Mouse (Mus musculus) intestine, embryonic 15.5 days (tissue): ENCODE data around the gene Tcf25. TPM values are rescaled to one million over a fixed set of nuclear protein-coding genes. Genes with fewer than 3 reads are reported as not detected.

Source experiments
- ATAC-seq: fragments of 200-750 bp; cut with Nextera tagmentation; 2 replicates; pipeline ENCODE4 v1.8.0; 2017; ENCODE audit warnings: moderate TSS enrichment, moderate library complexity
- H3K27ac ChIP-seq: fragments of 300-500 bp; sonication (generic); 2 replicates; pipeline ENCODE4 v1.5.1; 2015; ENCODE audit warnings: mild to moderate bottlenecking, inconsistent platforms
- H3K27me3 ChIP-seq: fragments of 300-500 bp; sonication (generic); replicated peaks from 2 replicates; pipeline ENCODE4 v1.6.1; 2015; ENCODE audit warnings: inconsistent platforms
- H3K36me3 ChIP-seq: fragments of 300-500 bp; sonication (generic); 2 replicates; pipeline ENCODE4 v1.6.1; 2015; ENCODE audit warnings: inconsistent platforms
- H3K4me1 ChIP-seq: fragments of 300-500 bp; sonication (generic); replicated peaks from 2 replicates; pipeline ENCODE4 v1.6.1; 2015; ENCODE audit warnings: inconsistent platforms
- H3K4me2 ChIP-seq: fragments of 300-500 bp; sonication (generic); replicated peaks from 2 replicates; pipeline ENCODE4 v1.6.1; 2015; ENCODE audit warnings: mild to moderate bottlenecking, inconsistent platforms
- H3K4me3 ChIP-seq: fragments of 300-500 bp; sonication (generic); replicated peaks from 2 replicates; pipeline ENCODE4 v1.5.1; 2015; ENCODE audit warnings: inconsistent platforms
- H3K9ac ChIP-seq: fragments of 300-500 bp; sonication (generic); 2 replicates; pipeline ENCODE4 v1.6.1; 2015; ENCODE audit warnings: inconsistent platforms
- H3K9me3 ChIP-seq: fragments of 300-500 bp; sonication (generic); 2 replicates; pipeline ENCODE4 v1.6.1; 2016; ENCODE audit warnings: inconsistent platforms
- WGBS: fragments of 180-500 bp; shearing (Covaris S2); methylation state at CpG from one replicate; pipeline ENCODE4 v1.1.7; 2015; 5-methylcytosine and 5-hydroxymethylcytosine counted together
- polyA plus RNA-seq: library from polyadenylated mRNA; unstranded; fragments of >200 nt; fragmentation: Nextera tagmentation; extraction: Ambion mirVana; gene quantifications from 2 replicates; pipeline ENCODE4 v1.2.1, GENCODE M21; 2015

Gene Tcf25
- polyA plus RNA-seq, 1 experiment from 2014 or later, result 170 TPM

DNA sequence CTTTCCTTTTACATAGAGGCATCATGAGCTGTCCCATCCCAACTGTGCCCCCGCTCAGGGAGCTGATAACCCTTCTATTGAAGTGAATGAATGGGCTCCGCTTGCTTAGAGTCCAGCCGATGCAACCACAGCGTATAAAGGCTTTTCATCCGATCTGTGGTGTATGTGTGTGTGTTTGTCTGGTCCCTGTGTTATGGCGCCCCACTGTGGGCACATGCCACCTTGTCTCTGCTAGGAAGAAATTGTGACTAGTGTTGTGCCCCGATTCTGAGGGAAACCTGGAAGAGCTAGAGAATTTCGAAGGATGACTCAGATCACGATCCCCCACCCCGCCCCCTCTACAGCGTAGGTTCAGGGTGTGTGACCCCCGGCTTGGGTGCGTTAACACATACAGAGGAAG, 20.8 kb upstream of the Tcf25 start:
- WGBS, result 58% methylated on average over 13 of the region's 13 CpGs

DNA sequence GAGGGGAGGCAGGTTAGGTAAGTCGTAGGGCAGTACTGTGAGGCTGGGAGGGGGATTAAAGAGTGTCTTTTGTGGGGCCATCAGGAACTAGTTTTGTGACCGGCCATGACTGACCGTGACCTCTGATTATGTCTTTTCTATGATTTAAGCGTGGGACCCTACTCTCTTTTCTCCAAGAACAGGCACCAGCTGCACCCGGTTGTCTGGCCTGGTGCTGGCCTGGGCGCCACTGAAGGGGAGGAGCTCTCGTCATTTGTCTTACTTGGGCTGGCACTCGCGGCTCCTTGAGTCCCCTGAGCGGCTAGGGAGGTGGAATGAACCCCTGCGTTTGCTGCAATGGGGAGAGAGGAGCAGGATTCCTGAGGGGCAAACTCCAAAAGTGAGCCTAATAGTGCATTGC, 20.3 kb upstream of the Tcf25 start:
- 49% methylated on average over 11 of the region's 11 CpGs for WGBS
- H3K36me3 ChIP-seq, result no peaks in the 10 kb centered on the region
- H3K9me3 ChIP-seq, result no peaks in the 10 kb centered on the region
- H3K27ac ChIP-seq, result no peak overlapping the region
- no peak overlapping the region for H3K4me2 ChIP-seq
- H3K4me1 ChIP-seq, result peaks cover 1% of the 10 kb centered on the region; the same call in 1 of the 2 replicates
- no peak for ATAC-seq
- 0 out of 2 replicates have a peak, but pooled peaks cover 4% of the 10 kb centered on the region for H3K27me3 ChIP-seq
- H3K9ac ChIP-seq, result no peak overlapping the region
- no peak overlapping the region for H3K4me3 ChIP-seq

More for the DNA sequence above, 20.8 kb upstream of the Tcf25 start:
- ATAC-seq, result peak; percentile 63; the same call in 1 of the 2 replicates
- Histone ChIP-seq H3K27ac (no peak overlapping the region), H3K4me3 (no peak overlapping the region), H3K27me3 (0 out of 2 replicates have a peak, but pooled peaks cover 4% of the 10 kb centered on the region), H3K36me3 (no peaks in the 10 kb centered on the region), H3K9me3 (no peaks in the 10 kb centered on the region), H3K4me2 (no peak overlapping the region), H3K4me1 (peaks cover 4% of the 10 kb centered on the region; the same call in 1 of the 2 replicates), H3K9ac (no peak overlapping the region)

DNA sequence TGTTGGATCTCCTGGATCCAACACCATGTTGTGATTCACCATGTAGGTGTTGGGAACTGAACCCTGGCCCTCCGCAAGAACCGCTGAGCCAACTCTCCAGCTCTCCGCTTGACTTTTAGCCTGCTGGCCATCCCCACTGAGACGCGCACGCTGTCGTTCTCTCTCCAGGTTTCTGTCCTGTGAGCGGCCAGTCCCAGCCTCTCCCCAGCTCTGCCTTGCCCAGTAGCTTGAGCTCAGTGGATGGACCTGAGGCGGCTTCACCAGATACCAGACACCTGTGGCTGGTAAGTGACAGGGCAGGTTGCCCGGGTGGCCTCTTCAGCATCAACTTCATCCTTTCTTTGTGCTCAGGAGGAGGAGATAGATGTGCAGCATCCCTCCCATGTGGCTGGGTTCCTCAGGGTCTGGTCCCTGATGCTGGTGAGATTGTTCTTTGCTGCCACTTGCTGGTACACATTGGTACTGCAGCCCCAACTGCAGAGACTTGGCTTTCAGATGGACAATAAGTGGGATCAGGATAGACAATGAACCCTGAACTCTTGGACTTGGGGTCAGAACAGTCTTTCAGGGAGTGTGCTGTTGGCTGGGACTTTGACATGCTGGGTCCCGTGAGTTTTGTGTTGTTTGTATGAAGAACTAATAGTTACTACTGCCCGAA, 12.3 kb upstream of the Tcf25 start:
- no peaks in the 10 kb centered on the region for H3K36me3 ChIP-seq
- no peak overlapping the region for H3K9ac ChIP-seq
- H3K4me3 ChIP-seq, result no peak overlapping the region
- no peaks in the 10 kb centered on the region for H3K9me3 ChIP-seq
- no peaks in the 10 kb centered on the region for H3K4me1 ChIP-seq
- 41% methylated on average over 12 of the region's 12 CpGs for WGBS
- H3K4me2 ChIP-seq, result no peak overlapping the region
- no peak overlapping the region for H3K27ac ChIP-seq
- no peaks in the 10 kb centered on the region for H3K27me3 ChIP-seq
- ATAC-seq, result peak; percentile 51

DNA sequence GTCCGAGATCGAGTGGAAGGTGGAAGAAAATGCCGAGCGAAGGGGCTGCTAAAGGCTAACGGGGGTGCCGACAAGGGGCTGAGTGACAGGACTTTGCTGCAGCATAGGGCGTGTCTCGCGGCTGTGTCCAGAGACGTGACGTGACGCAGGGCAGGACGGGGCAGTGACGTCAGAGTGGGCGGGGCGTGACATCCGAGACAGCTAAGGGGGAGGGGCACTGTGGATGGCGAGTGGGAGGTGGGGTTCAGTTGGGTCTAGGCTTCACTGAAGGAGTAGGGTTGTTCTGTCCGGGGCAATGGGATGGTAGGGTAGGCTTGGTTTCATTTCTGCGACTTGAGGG, 656 bp downstream of the Tcf25 start:
- Histone ChIP-seq H3K4me1 (peaks cover 9% of the 10 kb centered on the region; the same call in 1 of the 2 replicates), H3K27me3 (no peaks in the 10 kb centered on the region), H3K9me3 (no peaks in the 10 kb centered on the region), H3K9ac (peak overlapping the region; percentile 88), H3K4me3 (peak overlapping the region; percentile 88), H3K4me2 (peak overlapping the region; percentile 88), H3K36me3 (peaks cover 3% of the 10 kb centered on the region; the same call in 1 of the 2 replicates), H3K27ac (peak overlapping the region; percentile 97)
- WGBS, result 0% methylated on average over 20 of the region's 20 CpGs
- peak; percentile 86 for ATAC-seq

DNA sequence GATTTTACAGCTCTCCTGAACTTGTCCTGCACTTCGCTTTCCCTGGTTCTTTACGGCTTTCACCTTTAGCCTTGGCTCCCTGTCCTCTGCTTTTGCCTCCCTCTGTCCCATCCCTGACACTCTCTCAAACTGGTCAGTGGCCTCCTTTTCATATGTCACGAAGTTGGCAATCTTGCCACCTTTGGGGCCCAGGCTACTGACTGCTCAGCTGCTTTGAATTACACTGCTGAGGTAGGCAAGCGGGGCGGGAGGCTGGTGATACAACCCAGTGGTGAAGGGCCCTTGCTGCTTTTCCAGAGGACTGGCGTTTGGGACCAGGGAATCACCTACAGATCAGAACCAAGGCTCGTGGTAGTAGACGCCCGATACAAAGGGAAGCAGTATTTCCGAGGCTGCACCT, 2.1 kb downstream of the Tcf25 start:
- 86% methylated on average over 10 of the region's 10 CpGs for WGBS
- Histone ChIP-seq H3K4me3 (no peak overlapping the region), H3K27ac (no peak overlapping the region)

DNA sequence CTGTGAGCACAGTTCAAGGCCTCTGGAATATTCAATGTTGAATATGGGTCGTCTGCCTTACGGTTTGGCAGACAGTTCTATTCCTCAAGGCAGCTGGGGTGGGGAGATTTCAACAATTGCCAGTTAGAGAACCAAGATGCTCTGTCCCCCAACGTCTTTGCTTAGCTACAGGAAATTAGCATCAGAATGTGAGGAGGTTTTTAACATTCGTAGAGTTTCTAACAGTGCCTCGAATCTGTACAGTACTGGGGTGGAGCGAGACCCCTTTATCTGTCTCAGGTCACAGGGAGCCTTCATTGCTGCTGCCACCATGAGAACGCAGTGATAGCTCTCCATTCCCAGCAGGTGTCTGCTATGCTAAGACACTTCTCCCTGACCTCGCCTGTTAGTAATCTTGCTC, 2.6 kb downstream of the Tcf25 start:
- Histone ChIP-seq H3K9ac (no peak overlapping the region), H3K27me3 (no peaks in the 10 kb centered on the region), H3K9me3 (no peaks in the 10 kb centered on the region), H3K4me1 (peaks cover 9% of the 10 kb centered on the region; the same call in 1 of the 2 replicates), H3K36me3 (peaks cover 6% of the 10 kb centered on the region), H3K4me2 (no peak overlapping the region), H3K4me3 (no peak overlapping the region), H3K27ac (no peak overlapping the region)
- 77% methylated on average over 8 of the region's 8 CpGs for WGBS
- ATAC-seq, result no peak

More for the DNA sequence above, 2.1 kb downstream of the Tcf25 start:
- H3K4me2 ChIP-seq, result no peak overlapping the region
- peaks cover 9% of the 10 kb centered on the region; the same call in 1 of the 2 replicates for H3K4me1 ChIP-seq
- ATAC-seq, result no peak
- no peaks in the 10 kb centered on the region for H3K9me3 ChIP-seq
- H3K27me3 ChIP-seq, result no peaks in the 10 kb centered on the region
- peaks cover 6% of the 10 kb centered on the region for H3K36me3 ChIP-seq
- H3K9ac ChIP-seq, result no peak overlapping the region

DNA sequence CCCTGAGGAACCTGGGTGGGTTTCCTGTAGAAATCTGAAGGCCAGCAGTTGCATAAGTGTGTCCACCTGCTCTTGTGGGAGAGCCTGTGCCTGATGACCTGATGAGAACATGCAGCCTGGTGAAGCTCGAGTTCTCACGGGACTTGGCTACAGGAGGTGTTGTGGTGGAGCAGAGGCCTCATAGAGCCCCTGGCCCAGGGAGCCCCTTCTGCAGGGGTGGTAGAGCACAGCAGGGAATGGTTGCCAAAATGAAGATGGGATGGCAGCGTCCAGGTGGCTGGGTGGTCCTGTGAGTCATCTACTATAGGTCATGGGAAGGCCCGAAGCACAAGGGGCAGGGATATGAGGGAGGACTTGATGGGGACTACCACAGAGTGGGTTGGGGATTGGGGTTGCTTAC, 8.2 kb downstream of the Tcf25 start:
- no peak for ATAC-seq
- peaks cover 40% of the 10 kb centered on the region for H3K36me3 ChIP-seq
- H3K4me3 ChIP-seq, result no peak overlapping the region
- H3K4me2 ChIP-seq, result no peak overlapping the region
- no peaks in the 10 kb centered on the region for H3K9me3 ChIP-seq
- no peak overlapping the region for H3K27ac ChIP-seq
- 92% methylated on average over 4 of the region's 4 CpGs for WGBS
- H3K27me3 ChIP-seq, result no peaks in the 10 kb centered on the region
- H3K4me1 ChIP-seq, result no peaks in the 10 kb centered on the region
- no peak overlapping the region for H3K9ac ChIP-seq

DNA sequence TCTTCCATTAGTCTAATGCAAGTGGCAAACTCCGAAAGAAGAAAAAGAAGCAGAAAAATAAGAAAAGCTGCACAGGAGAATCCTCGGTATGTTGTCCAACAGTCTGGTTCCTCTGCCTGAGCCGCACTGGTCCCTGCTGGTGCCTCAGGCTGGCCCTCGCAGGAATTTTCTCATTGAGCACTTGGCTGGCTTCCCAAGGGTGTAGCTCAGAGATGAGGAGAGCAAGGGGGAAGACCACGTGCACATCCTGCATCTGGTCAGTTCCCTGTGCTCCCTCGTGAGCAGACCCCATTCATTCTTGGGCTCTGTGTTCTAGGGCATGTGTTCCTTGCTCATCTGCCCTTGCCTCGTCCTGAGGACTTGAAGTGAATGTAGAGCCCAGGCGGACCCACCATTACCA, 9.0 kb downstream of the Tcf25 start:
- WGBS, result 80% methylated on average over 8 of the region's 8 CpGs
- H3K4me1 ChIP-seq, result no peaks in the 10 kb centered on the region

DNA sequence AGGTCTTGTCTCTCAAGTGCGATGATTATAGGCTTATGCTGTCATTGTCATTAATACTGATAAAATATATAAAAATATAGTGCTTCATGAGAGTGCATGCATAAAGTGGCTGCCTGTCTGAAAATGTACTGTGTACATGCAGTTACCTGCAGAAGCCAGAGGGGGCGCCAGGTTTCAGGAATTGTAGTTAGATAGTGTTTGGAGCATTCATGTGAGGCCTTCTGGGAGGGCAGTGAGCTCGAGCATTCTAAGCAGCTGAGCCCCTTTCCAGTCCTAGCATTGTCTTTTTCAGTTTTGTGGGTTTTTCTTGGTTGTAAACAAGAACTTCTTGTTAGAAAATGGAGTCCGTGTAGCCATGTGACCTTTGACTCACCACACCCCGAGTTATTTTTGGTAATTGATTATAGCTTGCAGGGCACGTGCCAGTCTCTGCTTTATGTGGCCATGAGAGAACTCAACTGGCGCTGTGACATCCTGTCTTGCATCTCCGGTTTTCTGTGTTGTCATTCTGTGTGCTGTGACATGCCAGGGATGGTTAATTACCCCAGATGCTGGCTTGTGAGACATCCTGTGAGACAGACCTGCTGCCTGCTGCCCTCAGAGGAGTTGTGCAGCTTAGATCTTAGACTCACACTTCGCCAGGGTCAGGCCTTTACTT, 11.5 kb downstream of the Tcf25 start:
- H3K27me3 ChIP-seq, result no peaks in the 10 kb centered on the region
- no peaks in the 10 kb centered on the region for H3K9me3 ChIP-seq
- peaks cover 65% of the 10 kb centered on the region for H3K36me3 ChIP-seq
- ATAC-seq, result 0 out of 2 replicates have a peak, but pooled peaks have one; percentile 10
- H3K9ac ChIP-seq, result no peak overlapping the region
- no peak overlapping the region for H3K27ac ChIP-seq
- no peak overlapping the region for H3K4me3 ChIP-seq
- 68% methylated on average over 9 of the region's 9 CpGs for WGBS
- H3K4me2 ChIP-seq, result no peak overlapping the region
- no peaks in the 10 kb centered on the region for H3K4me1 ChIP-seq

More for the DNA sequence above, 9.0 kb downstream of the Tcf25 start:
- no peak overlapping the region for H3K4me2 ChIP-seq
- H3K27me3 ChIP-seq, result no peaks in the 10 kb centered on the region
- no peak for ATAC-seq
- no peak overlapping the region for H3K4me3 ChIP-seq
- no peaks in the 10 kb centered on the region for H3K9me3 ChIP-seq
- no peak overlapping the region for H3K27ac ChIP-seq
- no peak overlapping the region for H3K9ac ChIP-seq
- H3K36me3 ChIP-seq, result peaks cover 44% of the 10 kb centered on the region

DNA sequence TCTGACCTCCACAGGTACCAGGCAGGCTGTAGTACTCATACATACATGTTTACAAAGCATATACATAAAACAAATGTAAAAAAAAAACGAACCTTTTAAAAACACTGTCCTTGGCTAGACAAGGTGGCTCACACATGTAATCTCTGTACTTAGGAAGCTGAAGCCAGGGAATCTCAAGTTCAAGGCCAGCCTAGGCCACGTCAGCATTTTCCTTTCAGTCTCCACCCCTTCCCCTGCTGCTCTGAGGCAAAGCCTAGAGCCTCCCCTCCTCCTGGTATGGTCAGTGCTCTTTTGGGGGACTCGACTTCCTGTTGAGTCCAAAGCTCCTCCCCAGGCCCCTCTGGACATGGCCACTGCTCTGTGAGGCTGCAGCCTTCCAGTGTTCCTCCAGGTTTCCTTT, 13.5 kb downstream of the Tcf25 start:
- Histone ChIP-seq H3K4me2 (no peak overlapping the region), H3K4me3 (no peak overlapping the region), H3K27me3 (no peaks in the 10 kb centered on the region), H3K9me3 (no peaks in the 10 kb centered on the region), H3K4me1 (no peaks in the 10 kb centered on the region), H3K27ac (no peak overlapping the region), H3K9ac (no peak overlapping the region), H3K36me3 (peaks cover 74% of the 10 kb centered on the region)
- 80% methylated on average over 3 of the region's 3 CpGs for WGBS
- no peak for ATAC-seq

DNA sequence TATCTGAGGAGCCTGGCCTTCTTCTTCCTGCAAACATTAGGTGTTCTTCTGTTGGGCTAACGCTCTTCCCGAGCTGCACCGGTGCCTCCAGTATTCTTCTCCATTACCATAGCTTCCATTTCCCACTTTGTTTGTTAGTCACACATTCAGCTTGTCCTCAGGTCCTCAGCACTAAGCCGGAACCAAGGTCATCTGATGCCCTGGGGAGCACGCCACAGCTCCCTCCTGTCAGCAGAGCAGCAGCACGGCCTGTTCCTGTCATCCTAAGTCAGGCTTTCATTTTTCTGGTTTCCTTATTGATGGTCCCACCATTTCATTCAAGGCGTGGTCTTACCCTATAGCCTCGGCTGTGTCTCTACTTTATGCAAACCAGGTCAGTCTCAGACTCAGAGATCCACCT, 14.2 kb downstream of the Tcf25 start:
- Histone ChIP-seq H3K4me3 (no peak overlapping the region), H3K9me3 (no peaks in the 10 kb centered on the region), H3K27ac (no peak overlapping the region), H3K36me3 (peaks cover 74% of the 10 kb centered on the region), H3K27me3 (no peaks in the 10 kb centered on the region), H3K4me1 (no peaks in the 10 kb centered on the region), H3K4me2 (no peak overlapping the region), H3K9ac (no peak overlapping the region)
- 91% methylated on average over 8 of the region's 8 CpGs for WGBS
- no peak for ATAC-seq

DNA sequence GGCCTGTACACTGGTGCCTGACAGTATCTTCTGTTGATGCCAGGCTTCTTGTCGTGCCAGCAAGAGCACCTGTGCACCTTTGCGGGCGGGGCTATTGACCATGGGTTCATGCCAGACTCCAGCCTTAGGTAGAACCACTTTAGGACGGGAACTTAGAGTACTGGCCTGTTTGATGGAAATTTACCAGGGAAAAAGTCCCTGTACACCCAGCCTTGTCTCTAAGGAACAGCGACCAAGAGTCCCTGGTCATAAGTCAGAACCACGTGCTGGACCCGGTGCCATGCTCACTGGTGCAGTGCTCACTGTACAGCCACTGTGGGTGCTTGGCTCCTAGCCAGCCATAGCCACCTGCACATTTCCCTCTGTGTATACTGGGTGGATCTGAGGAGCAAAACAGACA, 15.5 kb downstream of the Tcf25 start:
- Histone ChIP-seq H3K9ac (no peak overlapping the region), H3K4me1 (no peaks in the 10 kb centered on the region), H3K27ac (no peak overlapping the region), H3K4me3 (no peak overlapping the region), H3K4me2 (no peak overlapping the region), H3K27me3 (no peaks in the 10 kb centered on the region), H3K9me3 (no peaks in the 10 kb centered on the region), H3K36me3 (peaks cover 71% of the 10 kb centered on the region)
- ATAC-seq, result no peak
- WGBS, result 90% methylated on average over 7 of the region's 7 CpGs

DNA sequence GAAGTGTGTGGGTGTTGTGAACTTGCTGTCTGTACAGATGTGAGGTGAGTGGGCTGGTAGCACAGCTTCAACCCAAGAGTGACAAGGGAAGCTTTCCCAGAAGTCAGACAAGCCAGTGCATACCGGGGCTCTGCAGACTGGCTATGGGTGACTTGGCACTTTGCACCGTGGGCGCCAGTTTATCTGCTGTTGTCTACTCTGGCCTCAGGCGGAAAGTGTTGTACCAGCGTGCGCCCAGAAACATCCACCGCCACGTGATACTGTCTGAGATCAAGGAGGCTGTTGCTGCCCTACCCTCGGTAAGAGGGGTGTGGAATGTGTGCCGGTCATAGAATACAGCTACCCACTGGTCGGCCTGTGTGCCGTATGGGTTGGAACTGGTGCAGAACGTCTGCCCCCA, 24.8 kb downstream of the Tcf25 start:
- peaks cover 60% of the 10 kb centered on the region for H3K36me3 ChIP-seq

More for the DNA sequence above, 24.8 kb downstream of the Tcf25 start:
- Histone ChIP-seq H3K9ac (no peak overlapping the region), H3K4me1 (no peaks in the 10 kb centered on the region), H3K27ac (no peak overlapping the region), H3K27me3 (no peaks in the 10 kb centered on the region), H3K4me3 (no peak overlapping the region), H3K4me2 (no peak overlapping the region), H3K9me3 (no peaks in the 10 kb centered on the region)
- ATAC-seq, result no peak
- WGBS, result 94% methylated on average over 13 of the region's 13 CpGs
